Comparison of ENCODE assay signal across 7 mouse cellular contexts in the genomic region with DNA sequence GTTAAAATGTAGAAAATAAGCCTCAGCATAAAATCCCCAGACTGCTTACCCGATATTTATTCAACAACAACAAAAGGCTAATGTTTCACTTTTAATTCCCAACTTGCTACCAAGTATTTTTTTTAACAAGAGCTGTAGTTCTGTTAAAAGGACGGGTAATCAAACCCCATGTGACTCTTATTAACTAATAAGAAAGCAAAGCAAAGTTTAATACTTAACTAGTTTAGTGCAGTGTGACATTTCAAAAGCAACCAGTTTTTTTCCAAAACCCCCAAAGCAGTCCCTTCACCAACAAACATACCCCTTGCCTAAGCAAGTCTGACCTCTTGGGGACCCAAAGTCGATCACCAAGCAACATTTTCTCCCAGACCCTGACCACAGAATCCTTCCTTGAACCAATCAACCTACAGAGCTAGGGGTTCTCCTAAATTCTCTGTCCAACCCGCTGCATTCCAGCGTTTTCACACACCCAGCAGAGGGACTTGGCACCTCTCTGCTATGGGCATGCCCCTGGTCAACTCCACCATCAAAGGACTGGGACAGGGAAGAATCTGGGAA. TPM values are rescaled to one million over a fixed set of nuclear protein-coding genes. Genes with fewer than 3 reads are reported as not detected.
DNase-seq lines count a peak whose midpoint lies in the region; ATAC-seq and TF ChIP-seq lines count a peak whose summit lies in the region.

No protein-coding gene starts in this region.

- 0 out of 2 replicates have a peak, but pooled peaks have one; percentile 10 for ATAC-seq in hindbrain, embryonic 16.5 days

- TF ChIP-seq POLR2A in brain, embryonic 14.5 days (IDR thresholded peaks at IDR 0.05; ENCODE audit: borderline replicate concordance, extremely low read depth, insufficient read depth, insufficient read length, poor library complexity, severe bottlenecking), result no peak

- peak; percentile 7 for DNase-seq in brain, embryonic 14.5 days (ENCODE audit: low read depth)
- peak; percentile 7 for DNase-seq in lung, postnatal 25 days (ENCODE audit: low spot score)
- DNase-seq in right cerebral cortex, postnatal 4 days, result no peak
- no peak for DNase-seq in spleen, postnatal 14 days (ENCODE audit: low spot score in 2 of 2)
- DNase-seq in natural killer cell, adult 2 months (ENCODE audit: low spot score in 2 of 2), result no peak

- H3K9ac ChIP-seq in hindbrain, embryonic 16.5 days (ENCODE audit: low read depth, low read length), result peak overlapping the region; percentile 94

- peak overlapping the region; percentile 91 for H3K27ac ChIP-seq in hindbrain, embryonic 16.5 days (ENCODE audit: low read depth, low read length)

- peak overlapping the region; percentile 66 for H3K4me2 ChIP-seq in hindbrain, embryonic 16.5 days (ENCODE audit: low read length)

- H3K4me3 ChIP-seq in E14TG2a.4 (replicated peaks; ENCODE audit: low read length), result peak overlapping the region; percentile 87
- H3K4me3 ChIP-seq in hindbrain, embryonic 16.5 days (ENCODE audit: low read length), result peak overlapping the region; percentile 89

- 21% methylated on average over 5 of the region's 5 CpGs for WGBS in hindbrain, embryonic 16.5 days

- no peaks in the 10 kb centered on the region for H3K9me3 ChIP-seq in E14TG2a.4 (ENCODE audit: low read length)
- no peaks in the 10 kb centered on the region for H3K9me3 ChIP-seq in hindbrain, embryonic 16.5 days (ENCODE audit: control insufficient read depth, low read length)

- H3K36me3 ChIP-seq in E14TG2a.4 (ENCODE audit: insufficient read depth, low read length), result no peaks in the 10 kb centered on the region
- H3K36me3 ChIP-seq in hindbrain, embryonic 16.5 days (ENCODE audit: control insufficient read depth, insufficient read depth, low read length), result no peaks in the 10 kb centered on the region

- peaks cover 24% of the 10 kb centered on the region for H3K27me3 ChIP-seq in E14TG2a.4 (ENCODE audit: insufficient read depth, low read length)
- H3K27me3 ChIP-seq in hindbrain, embryonic 16.5 days (replicated peaks; ENCODE audit: control insufficient read depth, insufficient read depth, low read length), result no peaks in the 10 kb centered on the region

- H3K4me1 ChIP-seq in E14TG2a.4 (replicated peaks; ENCODE audit: low read depth, low read length), result peaks cover 35% of the 10 kb centered on the region
- H3K4me1 ChIP-seq in hindbrain, embryonic 16.5 days (ENCODE audit: control insufficient read depth, insufficient read depth, low read depth, low read length), result peaks cover 13% of the 10 kb centered on the region

- TF ChIP-seq CTCF in E14TG2a.4 (conservative IDR thresholded peaks at IDR 0.05; ENCODE audit: low read length), result no peak
- TF ChIP-seq CTCF in brain, embryonic 14.5 days (IDR thresholded peaks at IDR 0.05; ENCODE audit: borderline replicate concordance, extremely low read depth, insufficient read depth, insufficient read length), result no peak

RNA-seq across cellular contexts. Expression of a gene that starts 1.0 kb away (rescaled TPM):
- 8.5 and 11.8 TPM in 2 replicates for polyA plus RNA-seq in brain, embryonic 14.5 days (2012; rRNA removed)
- 13.5 and 15.1 TPM in 2 replicates for polyA plus RNA-seq in hindbrain, embryonic 16.5 days (2015; fragmentation: Nextera tagmentation; extraction: Ambion mirVana)

RNA-seq across cellular contexts. Expression of a gene that starts 48.4 kb away (rescaled TPM):
- polyA plus RNA-seq in brain, embryonic 14.5 days (2012; rRNA removed), result 58.9 and 61.5 TPM in 2 replicates
- 114 and 122 TPM in 2 replicates for polyA plus RNA-seq in hindbrain, embryonic 16.5 days (2015; fragmentation: Nextera tagmentation; extraction: Ambion mirVana)

Comparison
In these comparisons a context has a peak if more than half of its experiments do, and no peak if none do; other contexts are left out.
1. DNase-seq: peak in brain, embryonic 14.5 days (single experiment) and lung, postnatal 25 days (single experiment); none in right cerebral cortex, postnatal 4 days (single experiment), spleen, postnatal 14 days (0 of 2) and natural killer cell, adult 2 months (0 of 2).